Mouse (Mus musculus): Measurements from ENCODE around the gene Cela3b. TPM values are rescaled to one million over a fixed set of nuclear protein-coding genes. Genes with fewer than 3 reads are reported as not detected.

Cela3b gene
- total and polyA plus RNA-seq, 3 experiments: not detected

GRCm38 (mm10) chr4:137371596-137372523, 58.5 kb downstream of the Cela3b start:
- dilution Hi-C loops (cut with MboI; ENCODE audit: extremely low pct_ligation_motif_present, extremely low pct_unique_long_range_greater_than_20kb, low sequenced_read_pairs) (no loop called here), in situ Hi-C loops (cut with MboI; ENCODE audit: low pct_ligation_motif_present, low pct_unique_long_range_greater_than_20kb, low sequenced_read_pairs) (no loop called here)
- Histone ChIP-seq H3K27me3 (replicated peaks) (no peaks in the 10 kb centered on the region), H3K4me1 (ENCODE audit: control insufficient read depth in 1 of 2, insufficient read depth in 2 of 2) (peaks cover 21 to 29% of the 10 kb centered on the region in 2 experiments), H3K79me2 (replicated peaks; ENCODE audit: control insufficient read depth, extremely low read depth, insufficient read depth, poor library complexity, severe bottlenecking) (no peaks in the 10 kb centered on the region), H3K9me3 (replicated peaks; ENCODE audit: low read length) (no peaks in the 10 kb centered on the region), H3K27ac (ENCODE audit: insufficient read depth, low read depth) (no peak overlapping the region), H3K4me2 (ENCODE audit: insufficient read depth, low read depth, poor library complexity, severe bottlenecking) (no peak overlapping the region), H3K4me3 (replicated peaks in 1 of 3; ENCODE audit: low read depth in 2 of 3, low read length in 2 of 3, poor library complexity in 1 of 3) (no peak overlapping the region), H3K9ac (ENCODE audit: insufficient read depth, low read depth) (no peak overlapping the region), H3K36me3 (replicated peaks in 1 of 2; ENCODE audit: control insufficient read depth in 1 of 2, insufficient read depth in 1 of 2, low read length in 1 of 2) (peaks cover 0 to 3% of the 10 kb centered on the region in 2 experiments)
- TF ChIP-seq SMC3 (IDR thresholded peaks at IDR 0.05; ENCODE audit: low read depth, low read length) (no peak), ZKSCAN1 (IDR thresholded peaks at IDR 0.05; ENCODE audit: borderline replicate concordance, low read depth, low read length) (no peak), MAZ (IDR thresholded peaks at IDR 0.05; ENCODE audit: low read depth, low read length) (no peak)
- no peak for DNase-seq (ENCODE audit: extremely low read depth)

Other genes starting within 250 kb of the Cela3b start
- gene Wnt4, start 153.1 kb downstream of the Cela3b start, total RNA-seq (2012; rRNA removed): 0.04 TPM in 1 of 2 replicates, not detected in the other
- not detected in 2 replicates for gene Wnt4, start 153.1 kb downstream of the Cela3b start, total RNA-seq (2014; rRNA removed)
- gene Wnt4, start 153.1 kb downstream of the Cela3b start, polyA plus RNA-seq (2012; ENCODE audit: insufficient read length, low read depth): not detected in 2 replicates
- 209 and 241 TPM in 2 replicates for gene Cdc42, start 72.8 kb downstream of the Cela3b start, total RNA-seq (2012; rRNA removed)
- 594 and 605 TPM in 2 replicates for gene Cdc42, start 72.8 kb downstream of the Cela3b start, total RNA-seq (2014; rRNA removed)
- 367 and 378 TPM in 2 replicates for gene Cdc42, start 72.8 kb downstream of the Cela3b start, polyA plus RNA-seq (2012; ENCODE audit: insufficient read length, low read depth)
- not detected in 2 replicates for gene Cela3a, start 20.7 kb downstream of the Cela3b start, total RNA-seq (2012; rRNA removed)
- not detected in 2 replicates for gene Cela3a, start 20.7 kb downstream of the Cela3b start, total RNA-seq (2014; rRNA removed)
- gene Cela3a, start 20.7 kb downstream of the Cela3b start, polyA plus RNA-seq (2012; ENCODE audit: insufficient read length, low read depth): not detected in 2 replicates
- not detected in 2 replicates for gene 1700013G24Rik, start 22.7 kb upstream of the Cela3b start, total RNA-seq (2012; rRNA removed)
- gene 1700013G24Rik, start 22.7 kb upstream of the Cela3b start, total RNA-seq (2014; rRNA removed): not detected in 2 replicates
- not detected in 2 replicates for gene 1700013G24Rik, start 22.7 kb upstream of the Cela3b start, polyA plus RNA-seq (2012; ENCODE audit: insufficient read length, low read depth)
- 3.1 and 5.5 TPM in 2 replicates for gene Hspg2, start 38.2 kb upstream of the Cela3b start, total RNA-seq (2012; rRNA removed)
- 0.82 and 1.3 TPM in 2 replicates for gene Hspg2, start 38.2 kb upstream of the Cela3b start, total RNA-seq (2014; rRNA removed)
- 10.7 and 14.0 TPM in 2 replicates for gene Hspg2, start 38.2 kb upstream of the Cela3b start, polyA plus RNA-seq (2012; ENCODE audit: insufficient read length, low read depth)
- not detected in 2 replicates for gene Ldlrad2, start 144.0 kb upstream of the Cela3b start, total RNA-seq (2012; rRNA removed)
- not detected in 2 replicates for gene Ldlrad2, start 144.0 kb upstream of the Cela3b start, total RNA-seq (2014; rRNA removed)
- gene Ldlrad2, start 144.0 kb upstream of the Cela3b start, polyA plus RNA-seq (2012; ENCODE audit: insufficient read length, low read depth): not detected in 2 replicates
- 26.6 and 28.5 TPM in 2 replicates for gene Usp48, start 163.2 kb upstream of the Cela3b start, total RNA-seq (2012; rRNA removed)
- gene Usp48, start 163.2 kb upstream of the Cela3b start, total RNA-seq (2014; rRNA removed): 36.6 and 41.3 TPM in 2 replicates
- gene Usp48, start 163.2 kb upstream of the Cela3b start, polyA plus RNA-seq (2012; ENCODE audit: insufficient read length, low read depth): 77.8 and 90.6 TPM in 2 replicates
- 5.1 and 5.8 TPM in 2 replicates for gene Rap1gap, start 234.2 kb upstream of the Cela3b start, total RNA-seq (2012; rRNA removed)
- gene Rap1gap, start 234.2 kb upstream of the Cela3b start, total RNA-seq (2014; rRNA removed): 2.4 and 3.0 TPM in 2 replicates
- gene Rap1gap, start 234.2 kb upstream of the Cela3b start, polyA plus RNA-seq (2012; ENCODE audit: insufficient read length, low read depth): 9.2 and 11.1 TPM in 2 replicates